Mouse (Mus musculus) forebrain, embryonic 10.5 days (tissue): ENCODE measurements around the gene Ghdc. TPM values are rescaled to one million over a fixed set of nuclear protein-coding genes. Genes with fewer than 3 reads are reported as not detected.
A peak's percentile ranks its signal among the peaks of the same experiment; 100 is the strongest.

Source experiments
- DNase-seq: peaks from one replicate; pipeline ENCODE4 v3.0.0-alpha.2; 2017; ENCODE audit warnings: low spot score; ENCODE audit errors: extremely low spot score
- H3K27ac ChIP-seq: fragments of 300-500 bp; sonication (generic); 2 replicates; pipeline ENCODE4 v1.5.1; 2016; ENCODE audit warnings: mild to moderate bottlenecking
- H3K27me3 ChIP-seq: fragments of 300-500 bp; sonication (generic); 2 replicates; pipeline ENCODE4 v1.6.1; 2016; ENCODE audit warnings: mild to moderate bottlenecking; ENCODE audit not compliant: poor library complexity, severe bottlenecking
- H3K36me3 ChIP-seq: fragments of 300-500 bp; sonication (generic); replicated peaks from 2 replicates; pipeline ENCODE4 v1.6.1; 2016; ENCODE audit warnings: mild to moderate bottlenecking, moderate library complexity
- H3K4me1 ChIP-seq: fragments of 300-500 bp; sonication (generic); 2 replicates; pipeline ENCODE4 v1.6.1; 2016
- H3K4me3 ChIP-seq: fragments of 300-500 bp; sonication (generic); 2 replicates; pipeline ENCODE4 v1.5.1; 2016; ENCODE audit warnings: mild to moderate bottlenecking, moderate library complexity
- H3K9me3 ChIP-seq: fragments of 300-500 bp; sonication (generic); 2 replicates; pipeline ENCODE4 v1.6.1; 2016; ENCODE audit warnings: mild to moderate bottlenecking, moderate library complexity
- WGBS: fragments of 180-500 bp; shearing (Covaris S2); methylation state at CpG from one replicate; pipeline ENCODE4 v1.1.7; 2016; 5-methylcytosine and 5-hydroxymethylcytosine counted together
- polyA plus RNA-seq: library from polyadenylated mRNA; unstranded; fragments of >200 nt; fragmentation: Nextera tagmentation; extraction: Ambion mirVana; gene quantifications from 2 replicates; pipeline ENCODE4 v1.2.1, GENCODE M21; 2016

The Ghdc gene
- polyA plus RNA-seq, 1 experiment from 2014 or later: 2.8 TPM

DNA sequence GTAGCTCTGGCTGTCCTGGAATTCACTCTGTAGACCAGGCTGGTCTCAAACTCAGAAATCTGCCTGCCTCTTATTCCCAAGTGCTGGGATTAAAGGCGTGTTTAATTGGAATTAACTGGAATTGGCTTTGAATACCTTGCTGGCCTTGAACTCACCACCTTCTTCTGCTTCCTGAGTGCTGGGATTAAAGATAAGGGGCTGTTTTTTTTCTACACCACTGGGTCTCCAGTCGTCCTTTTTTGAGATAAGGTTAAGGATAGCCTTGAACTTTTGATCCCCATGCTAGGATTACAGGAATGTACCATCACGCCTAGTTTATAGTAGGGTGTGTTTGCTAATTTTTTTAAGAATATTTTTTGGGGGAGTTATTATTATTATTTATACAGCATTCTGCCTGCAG lies 7.3 kb upstream of the Ghdc start:
- DNase-seq: no peak
- Histone ChIP-seq H3K4me3 (no peak overlapping the region), H3K36me3 (peaks cover 19% of the 10 kb centered on the region), H3K4me1 (no peaks in the 10 kb centered on the region), H3K9me3 (no peaks in the 10 kb centered on the region), H3K27me3 (no peaks in the 10 kb centered on the region), H3K27ac (no peak overlapping the region)
- WGBS: 78% methylated on average over 3 of the region's 3 CpGs

DNA sequence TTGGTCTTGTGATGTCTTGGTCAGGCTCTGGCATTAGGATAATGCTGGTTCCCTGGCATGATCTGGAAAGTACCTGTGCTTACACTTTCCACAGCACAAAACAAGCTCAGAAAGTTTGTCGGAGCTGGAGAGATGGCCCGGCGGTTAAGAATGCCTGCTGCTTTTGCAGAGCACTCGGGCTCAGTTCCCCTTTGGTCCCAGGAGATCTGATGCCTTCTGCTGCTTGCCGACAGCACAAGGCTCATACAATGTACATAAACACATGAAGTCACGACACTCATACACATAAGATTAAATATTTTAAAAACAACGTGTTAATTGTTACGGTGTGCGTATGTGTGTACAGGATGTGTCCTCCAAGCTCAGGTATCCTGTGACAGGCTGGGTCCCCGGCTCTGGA lies 5.2 kb upstream of the Ghdc start:
- 87% methylated on average over 10 of the region's 10 CpGs for WGBS
- no peak overlapping the region for H3K4me3 ChIP-seq

DNA sequence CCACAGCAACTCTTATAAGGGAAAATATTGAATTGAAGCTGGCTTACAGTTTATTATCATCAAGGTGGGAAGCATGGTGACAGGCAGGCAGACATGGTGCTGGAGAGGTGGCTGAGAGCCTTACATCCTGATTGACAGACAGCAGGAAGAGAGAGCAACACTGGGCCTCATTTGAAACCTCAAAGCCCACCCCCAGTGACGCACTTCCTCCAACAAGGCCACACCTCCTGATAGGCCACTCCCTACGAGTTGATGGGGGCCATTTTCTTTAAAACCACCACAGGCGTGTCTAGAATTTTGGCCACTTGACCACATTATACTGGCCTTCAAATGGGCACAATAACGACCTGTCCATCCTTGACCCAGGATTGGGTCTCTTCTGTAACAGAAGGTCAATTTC lies 3.5 kb upstream of the Ghdc start:
- H3K27me3 ChIP-seq: no peaks in the 10 kb centered on the region
- peaks cover 15% of the 10 kb centered on the region for H3K4me1 ChIP-seq
- H3K4me3 ChIP-seq: no peak overlapping the region
- WGBS: 86% methylated on average over 4 of the region's 4 CpGs
- H3K9me3 ChIP-seq: no peaks in the 10 kb centered on the region
- H3K36me3 ChIP-seq: 0 out of 2 replicates have a peak, but pooled peaks cover under 1% of the 10 kb centered on the region
- no peak for DNase-seq
- H3K27ac ChIP-seq: no peak overlapping the region

More for the DNA sequence above, 5.2 kb upstream of the Ghdc start:
- Histone ChIP-seq H3K9me3 (no peaks in the 10 kb centered on the region), H3K4me1 (peaks cover 2% of the 10 kb centered on the region), H3K27me3 (no peaks in the 10 kb centered on the region), H3K36me3 (0 out of 2 replicates have a peak, but pooled peaks cover 7% of the 10 kb centered on the region), H3K27ac (no peak overlapping the region)
- DNase-seq: no peak

DNA sequence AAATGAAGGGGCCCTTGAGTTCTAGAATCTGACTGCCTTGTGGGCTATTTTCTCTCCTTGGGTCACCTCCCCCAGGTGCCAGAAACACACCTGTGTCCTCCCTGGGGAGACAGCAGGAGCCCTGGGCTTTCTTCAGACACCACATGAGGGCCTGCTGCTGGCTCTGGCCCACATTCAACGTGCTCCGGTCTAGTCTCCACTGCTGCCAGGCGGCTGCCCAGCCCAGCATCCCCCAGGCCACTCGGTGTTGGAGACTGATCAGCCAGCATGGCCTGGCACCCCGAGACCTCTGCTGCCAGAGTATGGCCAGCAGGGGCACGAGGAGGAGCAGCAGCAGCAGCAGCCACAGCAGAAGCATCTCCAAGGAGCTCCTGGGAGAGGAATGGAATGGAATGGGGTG lies 777 bp downstream of the Ghdc start:
- no peak overlapping the region for H3K27ac ChIP-seq
- H3K4me1 ChIP-seq: peaks cover 15% of the 10 kb centered on the region
- no peaks in the 10 kb centered on the region for H3K9me3 ChIP-seq
- DNase-seq: no peak
- H3K4me3 ChIP-seq: peak overlapping the region; percentile 55
- H3K36me3 ChIP-seq: no peaks in the 10 kb centered on the region
- WGBS: 59% methylated on average over 6 of the region's 6 CpGs
- no peaks in the 10 kb centered on the region for H3K27me3 ChIP-seq

GRCm38 (mm10) chr11:100767871-100768270 lies 2.9 kb downstream of the Ghdc start:
- H3K9me3 ChIP-seq: no peaks in the 10 kb centered on the region
- no peak overlapping the region for H3K4me3 ChIP-seq
- H3K4me1 ChIP-seq: peaks cover 15% of the 10 kb centered on the region
- peaks cover 6% of the 10 kb centered on the region for H3K27me3 ChIP-seq
- WGBS: 93% methylated on average over 5 of the region's 5 CpGs
- H3K27ac ChIP-seq: no peak overlapping the region
- DNase-seq: no peak
- no peaks in the 10 kb centered on the region for H3K36me3 ChIP-seq

DNA sequence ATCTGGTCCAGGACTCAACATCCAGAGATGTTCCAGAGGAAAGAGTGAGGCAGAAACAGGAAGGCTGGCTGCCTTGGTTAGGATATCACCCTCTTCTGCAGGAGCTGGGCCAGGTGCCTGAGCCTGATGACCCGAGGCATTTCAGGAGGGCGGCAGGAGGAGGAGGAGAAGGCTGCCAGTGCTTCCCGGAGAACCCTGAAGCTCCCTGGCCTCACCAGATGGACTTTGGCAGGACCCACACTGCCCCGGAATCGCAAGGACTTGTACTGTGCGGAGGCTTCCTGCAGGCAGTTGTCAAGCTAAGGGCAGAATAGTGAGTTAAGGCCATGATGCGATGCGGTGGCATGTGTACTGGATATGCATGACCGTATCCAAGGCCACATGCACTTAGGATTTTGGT lies 4.0 kb downstream of the Ghdc start:
- DNase-seq: no peak
- Histone ChIP-seq H3K27me3 (peaks cover 18% of the 10 kb centered on the region), H3K4me3 (no peak overlapping the region), H3K36me3 (no peaks in the 10 kb centered on the region), H3K9me3 (no peaks in the 10 kb centered on the region), H3K27ac (no peak overlapping the region), H3K4me1 (peaks cover 21% of the 10 kb centered on the region)
- 85% methylated on average over 9 of the region's 9 CpGs for WGBS

DNA sequence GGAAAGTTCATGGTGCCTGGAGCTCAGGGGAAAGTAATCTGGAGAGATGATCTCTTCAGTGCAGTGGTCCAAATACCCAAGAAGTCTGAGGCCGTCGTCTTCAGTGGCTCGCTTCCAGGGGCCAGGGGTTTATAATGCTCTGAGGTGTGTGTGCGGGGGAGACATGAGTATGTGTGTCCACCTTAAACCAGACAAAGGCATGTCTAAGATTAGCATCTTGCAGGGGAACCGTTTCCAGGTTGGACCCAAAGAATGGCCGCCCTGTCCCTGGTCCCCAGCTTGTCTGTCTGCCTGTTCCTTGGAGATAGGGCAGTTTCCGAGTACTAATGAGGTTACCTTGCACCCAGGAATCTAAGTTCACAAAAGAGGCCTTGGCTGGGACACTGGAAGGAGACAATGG lies 7.9 kb downstream of the Ghdc start, which contains the start of gene Hcrt:
Gene Hcrt, minus strand, starts transcription at position 101 of the 400 bp plus-strand sequence.
- peaks cover 32% of the 10 kb centered on the region for H3K4me1 ChIP-seq
- H3K27ac ChIP-seq: peak within 1 kb of the TSS; percentile 69
- H3K36me3 ChIP-seq: no peaks in the 10 kb centered on the region
- peaks cover 51% of the 10 kb centered on the region for H3K27me3 ChIP-seq
- H3K9me3 ChIP-seq: no peaks in the 10 kb centered on the region
- WGBS: 90% methylated on average over 7 of the region's 7 CpGs
- DNase-seq: no peak
- H3K4me3 ChIP-seq: peak within 1 kb of the TSS; percentile 55

DNA sequence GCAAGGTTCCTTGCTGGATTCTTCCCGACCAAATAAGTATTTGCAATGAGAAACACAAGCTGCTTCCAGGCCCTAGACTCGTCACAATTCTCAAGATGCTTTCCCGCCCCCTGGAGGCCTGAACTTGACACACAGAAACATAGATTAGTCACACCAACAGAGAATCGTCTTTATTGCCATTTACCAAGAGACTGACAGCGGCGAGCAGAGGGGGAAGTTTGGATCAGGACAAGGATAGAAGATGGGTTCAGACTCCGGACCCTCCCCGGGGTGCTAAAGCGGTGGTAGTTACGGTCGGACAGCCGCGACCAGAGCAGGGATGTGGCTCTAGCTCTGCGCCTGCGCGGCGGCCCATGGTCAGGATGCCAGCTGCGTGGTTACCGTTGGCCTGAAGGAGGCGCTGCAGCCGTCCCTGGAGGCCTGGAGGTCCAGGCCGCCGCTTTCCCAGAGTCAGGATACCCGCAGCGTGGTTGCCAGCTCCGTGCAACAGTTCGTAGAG lies 9.2 kb downstream of the Ghdc start:
- H3K4me3 ChIP-seq: peak overlapping the region; percentile 55
- no peaks in the 10 kb centered on the region for H3K36me3 ChIP-seq
- peaks cover 32% of the 10 kb centered on the region for H3K4me1 ChIP-seq
- peak overlapping the region; percentile 69 for H3K27ac ChIP-seq
- WGBS: under 1% methylated on average over 27 of the region's 27 CpGs
- DNase-seq: peak; percentile 92
- H3K27me3 ChIP-seq: peaks cover 59% of the 10 kb centered on the region
- H3K9me3 ChIP-seq: no peaks in the 10 kb centered on the region

- H3K36me3 ChIP-seq: no peaks in the 10 kb centered on the region
- H3K4me1 ChIP-seq: peaks cover 32% of the 10 kb centered on the region
- peak; percentile 30 for DNase-seq
- under 1% methylated on average over 51 of the region's 51 CpGs for WGBS
- peaks cover 59% of the 10 kb centered on the region for H3K27me3 ChIP-seq
- peak within 1 kb of the TSS; percentile 73 for H3K27ac ChIP-seq
- H3K9me3 ChIP-seq: no peaks in the 10 kb centered on the region
- peak within 1 kb of the TSS; percentile 60 for H3K4me3 ChIP-seq
Measured at GRCm38 (mm10) chr11:100759611-100760233, 11.0 kb downstream of the Ghdc start, which contains the start of gene Kcnh4. Kcnh4 (minus strand) TSS chr11:100759942.

DNA sequence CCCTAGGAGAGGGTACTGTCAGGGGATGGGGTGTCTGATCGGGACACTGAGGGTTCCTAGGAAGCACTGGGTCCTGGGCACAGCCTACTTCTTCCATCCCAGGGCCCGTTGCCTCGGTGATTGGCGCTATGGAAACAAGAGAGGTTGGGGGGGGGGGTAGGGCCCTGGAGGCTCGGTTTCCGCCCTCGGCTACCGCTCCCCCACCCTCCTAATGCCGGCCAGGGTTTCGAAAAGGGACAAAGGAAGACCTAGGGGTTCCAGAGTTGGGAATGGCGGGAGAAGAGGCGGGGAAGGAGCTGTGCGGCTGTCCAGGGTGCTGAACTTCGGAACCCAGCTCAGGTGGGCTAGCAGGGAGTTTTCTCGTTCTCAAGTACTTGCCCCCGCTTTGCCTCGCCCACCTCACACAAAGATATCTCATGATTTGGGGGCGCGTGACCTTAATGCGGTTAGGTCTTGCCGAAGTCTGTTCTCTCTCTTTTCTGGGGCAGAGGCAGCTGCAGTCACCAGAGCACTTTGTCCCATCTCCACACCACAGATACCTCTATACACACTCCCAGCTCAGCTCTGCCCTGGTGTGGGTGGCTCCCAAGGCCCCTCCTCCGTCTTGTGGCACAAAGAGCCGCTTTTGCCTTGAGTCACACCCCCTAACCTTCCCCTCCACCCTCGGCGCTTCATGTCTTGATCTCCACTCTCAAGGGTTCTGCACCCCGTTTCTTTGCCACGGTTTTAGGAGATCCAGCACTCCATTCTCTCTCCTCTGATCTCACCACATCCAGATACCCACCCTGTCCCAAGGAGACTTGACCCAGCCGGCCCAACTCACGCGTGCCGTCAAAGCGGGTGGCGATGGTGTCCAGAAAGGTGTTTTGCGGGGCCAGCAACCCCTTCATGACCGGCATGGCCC lies 11.8 kb downstream of the Ghdc start:
- Histone ChIP-seq H3K27ac (peak overlapping the region; percentile 73), H3K9me3 (no peaks in the 10 kb centered on the region), H3K4me3 (peak overlapping the region; percentile 60), H3K4me1 (peaks cover 32% of the 10 kb centered on the region), H3K27me3 (peaks cover 59% of the 10 kb centered on the region), H3K36me3 (no peaks in the 10 kb centered on the region)
- WGBS: under 1% methylated on average over 35 of the region's 35 CpGs
- DNase-seq: peak; percentile 78

- Histone ChIP-seq H3K9me3 (no peaks in the 10 kb centered on the region), H3K36me3 (no peaks in the 10 kb centered on the region), H3K4me3 (no peak overlapping the region), H3K27me3 (peaks cover 50% of the 10 kb centered on the region), H3K27ac (no peak overlapping the region), H3K4me1 (peaks cover 32% of the 10 kb centered on the region)
- 88% methylated on average over 12 of the region's 12 CpGs for WGBS
- DNase-seq: no peak
Measured at GRCm38 (mm10) chr11:100757566-100757965, 13.2 kb downstream of the Ghdc start.

DNA sequence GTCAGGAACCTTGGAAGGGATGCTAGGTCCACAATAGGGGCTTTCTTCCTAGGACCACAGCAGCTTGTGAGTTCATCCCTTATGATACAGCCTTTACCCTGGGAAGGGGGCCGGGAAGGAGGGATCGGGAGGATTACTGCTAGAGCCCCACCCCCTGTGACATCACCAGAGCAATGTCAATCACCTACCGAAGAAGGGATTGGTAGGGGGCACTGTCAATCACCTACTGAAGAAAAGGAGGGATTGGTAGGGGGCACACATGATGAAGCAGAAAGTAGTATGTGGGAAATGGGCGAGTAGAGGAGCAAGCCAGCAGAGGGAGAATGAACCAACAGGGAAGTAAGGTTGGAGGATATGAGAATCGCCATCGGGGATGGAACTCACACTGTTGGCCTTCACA lies 14.3 kb downstream of the Ghdc start:
- Histone ChIP-seq H3K4me1 (peaks cover 27% of the 10 kb centered on the region), H3K27me3 (peaks cover 46% of the 10 kb centered on the region), H3K36me3 (no peaks in the 10 kb centered on the region), H3K27ac (no peak overlapping the region), H3K4me3 (no peak overlapping the region), H3K9me3 (no peaks in the 10 kb centered on the region)
- no peak for DNase-seq
- 79% methylated on average over 6 of the region's 6 CpGs for WGBS

DNA sequence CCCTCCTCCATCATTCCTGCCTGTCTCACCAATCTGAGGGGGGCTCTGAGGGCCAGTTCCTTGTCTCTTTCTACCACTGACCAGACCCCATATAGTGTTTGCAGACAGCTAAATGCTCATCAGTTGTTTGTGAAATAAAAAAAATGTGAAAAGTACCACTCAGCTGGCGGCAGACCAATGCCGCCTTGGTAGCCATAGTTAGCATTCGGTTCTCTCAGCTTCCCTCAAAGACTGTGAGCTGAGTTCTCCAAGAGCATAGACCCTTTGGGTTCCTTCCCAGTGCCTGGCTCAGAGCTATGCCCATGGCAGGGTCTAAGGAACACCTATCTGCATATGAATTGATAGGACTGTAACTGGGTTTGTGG lies 16.1 kb downstream of the Ghdc start:
- no peaks in the 10 kb centered on the region for H3K36me3 ChIP-seq
- DNase-seq: no peak
- H3K27me3 ChIP-seq: peaks cover 44% of the 10 kb centered on the region
- H3K4me3 ChIP-seq: no peak overlapping the region
- H3K27ac ChIP-seq: no peak overlapping the region
- no peaks in the 10 kb centered on the region for H3K9me3 ChIP-seq
- WGBS: 90% methylated on average over 3 of the region's 3 CpGs
- H3K4me1 ChIP-seq: peaks cover 17% of the 10 kb centered on the region
